Mouse (Mus musculus) heart, adult 9 months (tissue): ENCODE measurements around the gene Ndufaf3.

Experiments used
- DNase-seq, 2 experiments: peaks; one replicate each; pipeline ENCODE4 v3.0.0; 2022; ENCODE audit warnings: low spot score in 2 of 2

The Ndufaf3 gene

DNA sequence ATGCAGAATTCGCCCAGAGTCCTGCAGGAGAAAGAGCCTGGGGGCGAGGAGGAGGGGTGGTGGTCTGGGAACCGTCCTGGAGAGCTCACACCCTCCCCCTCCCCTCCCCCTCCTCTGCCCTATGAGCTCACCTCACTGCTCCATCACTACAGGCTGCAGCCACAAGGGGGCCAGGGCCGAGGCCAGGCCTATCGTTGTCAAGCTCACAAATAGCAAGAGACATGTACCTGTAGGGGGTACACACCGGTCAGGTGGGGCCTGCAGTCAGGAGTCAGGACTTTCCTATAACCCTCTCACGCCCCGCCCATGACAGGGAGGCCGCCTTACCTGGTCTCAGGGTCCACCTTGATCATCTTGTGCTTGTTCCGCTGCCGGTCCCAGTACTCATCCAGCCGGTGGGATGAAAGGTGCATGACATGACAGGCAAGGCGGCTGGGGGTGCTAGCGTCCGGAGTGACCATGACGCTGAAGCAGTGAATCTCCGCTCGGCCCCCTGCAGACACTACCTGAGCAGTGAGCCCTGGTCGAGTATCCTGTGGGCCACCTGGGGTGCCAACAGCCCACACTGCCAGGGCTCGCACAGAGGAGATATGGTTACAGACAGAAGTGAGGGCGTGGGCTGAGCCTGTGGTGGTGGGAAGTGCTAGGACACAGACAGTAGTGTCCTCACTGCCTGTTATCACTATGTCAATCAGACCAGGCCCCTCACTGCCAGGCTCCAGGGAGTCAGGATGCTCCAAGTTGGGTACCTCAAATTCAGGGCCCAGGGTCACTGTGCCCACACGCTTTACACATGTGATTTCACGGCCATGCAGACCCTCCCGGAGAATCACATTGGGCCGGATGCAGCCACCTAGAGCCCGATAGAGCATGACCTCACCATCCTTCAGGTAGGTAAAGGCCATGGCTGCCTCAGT lies 6.8 kb upstream of the Ndufaf3 start:
- DNase-seq: no peak

DNA sequence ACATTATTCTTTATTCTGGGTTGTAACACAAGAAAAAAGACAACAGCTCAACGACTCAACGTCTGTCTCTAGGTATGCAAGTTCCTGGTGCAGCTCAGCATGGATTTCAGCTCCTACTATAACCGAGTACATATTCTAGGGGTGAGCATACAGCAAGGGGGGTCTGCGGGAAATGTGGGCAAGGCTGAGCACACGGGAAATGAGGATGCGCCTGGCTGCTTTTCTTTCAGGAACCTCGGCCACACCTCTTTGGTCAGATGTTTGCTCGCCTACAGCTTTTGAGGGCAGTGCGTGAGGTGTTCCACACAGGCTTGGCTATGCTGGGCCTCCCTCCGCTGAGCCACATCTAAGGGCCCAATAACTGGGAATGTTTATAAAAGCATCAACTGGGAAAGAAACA lies 5.1 kb upstream of the Ndufaf3 start:
- no peak for DNase-seq

DNA sequence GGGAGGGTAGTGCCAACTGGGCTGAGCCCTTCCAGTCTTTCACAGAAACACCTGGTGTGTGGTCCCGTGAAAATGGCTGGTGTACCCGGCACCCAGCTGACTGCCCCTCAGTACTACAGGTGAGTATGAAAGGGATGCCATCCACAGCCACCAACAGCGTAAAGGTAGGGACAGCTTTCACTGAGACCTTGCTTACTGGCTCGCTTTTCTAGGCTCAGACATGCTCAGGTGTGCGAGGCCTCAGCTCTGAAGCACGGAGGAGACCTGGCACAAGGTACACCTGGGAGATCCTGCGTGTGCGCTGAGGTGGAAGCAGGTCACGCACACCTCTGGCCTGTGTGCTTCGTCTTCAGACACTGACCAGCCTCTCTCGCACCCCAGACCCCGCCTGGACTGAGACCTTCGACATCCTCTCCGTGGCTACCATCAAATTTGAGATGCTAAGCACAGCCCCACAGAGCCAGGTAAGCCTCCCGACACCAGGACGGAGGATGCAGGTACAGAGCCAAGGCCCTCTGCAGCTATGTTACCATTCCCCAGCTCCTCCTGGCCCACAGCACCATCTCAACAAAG lies 4.3 kb upstream of the Ndufaf3 start:
- DNase-seq: no peak

DNA sequence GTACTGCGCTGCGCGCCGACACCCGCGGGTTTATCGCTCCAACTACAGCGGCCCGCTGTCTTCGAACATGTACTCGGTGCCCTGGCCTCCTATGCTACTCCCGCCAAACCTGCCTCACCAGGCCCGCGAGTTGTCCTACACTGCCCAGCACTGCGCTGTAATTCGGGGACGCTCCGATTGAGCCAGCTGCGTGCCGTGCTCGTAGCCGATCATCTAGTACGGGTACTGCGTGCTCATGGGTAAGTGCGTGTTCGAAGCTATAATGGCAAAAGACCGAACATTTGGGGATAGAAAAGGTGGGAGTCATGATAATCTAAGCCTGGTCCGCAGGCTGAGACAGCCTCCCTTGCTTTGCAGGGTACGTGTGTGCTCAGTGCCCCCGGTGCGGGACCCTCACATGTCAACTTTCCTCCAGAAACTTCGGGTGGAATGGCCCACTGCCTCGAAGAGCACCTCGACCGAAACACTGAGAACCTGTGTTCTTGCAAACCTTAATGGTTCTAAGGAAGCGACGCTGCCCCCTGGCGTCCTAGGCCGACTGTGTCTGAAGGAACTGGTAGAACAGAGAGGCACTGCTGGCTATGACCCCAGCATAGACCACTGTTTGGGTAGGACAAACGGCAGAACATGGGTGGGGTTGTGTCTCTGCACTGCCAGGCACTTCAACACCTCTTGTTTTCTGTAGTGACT lies 3.1 kb upstream of the Ndufaf3 start:
- DNase-seq: peak in 1 of 2 experiments; percentile 67

DNA sequence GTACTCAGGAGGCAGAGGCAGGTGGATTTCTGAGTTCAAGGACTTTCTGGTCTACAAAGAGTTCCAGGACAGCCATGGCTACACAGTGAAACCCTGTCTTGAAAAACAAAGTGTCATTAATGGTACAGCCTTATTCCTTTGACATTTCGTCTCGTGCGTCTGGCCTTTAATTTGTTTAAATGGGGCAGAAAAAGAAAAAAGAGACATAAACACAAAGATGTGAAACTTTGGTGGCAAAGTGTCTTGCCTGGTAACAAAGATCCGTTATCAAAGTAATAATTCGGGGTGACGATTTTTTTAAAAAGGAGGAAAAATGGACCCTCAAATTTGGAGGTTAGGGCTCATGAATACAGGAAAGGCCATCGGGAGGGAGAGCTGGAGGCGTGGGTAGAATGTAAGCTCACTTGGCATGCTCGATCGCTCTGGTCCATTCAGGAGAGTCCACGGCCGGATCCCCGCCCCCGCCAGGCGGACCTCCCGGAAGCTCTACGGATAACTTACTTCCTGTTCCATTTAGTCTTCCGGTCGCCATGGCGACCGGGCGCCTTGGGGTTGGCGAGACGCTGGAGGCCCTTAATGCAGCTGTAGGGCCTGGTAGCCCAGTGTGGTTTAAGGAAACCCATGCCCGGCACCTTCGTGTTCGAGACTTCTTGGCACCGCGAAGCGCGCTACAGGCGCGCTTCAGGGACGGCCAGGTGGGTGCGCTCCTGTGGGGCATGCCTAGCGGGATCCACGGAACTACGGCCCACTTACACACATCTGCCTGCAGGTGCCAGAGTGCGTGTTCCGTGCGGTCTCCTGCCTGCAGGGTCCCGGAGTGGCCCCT lies 2.4 kb upstream of the Ndufaf3 start, which contains the start of gene Dalrd3:
Gene Dalrd3 (plus strand): TSS at position 506 of the 826 bp plus-strand sequence.
- peak; percentile 89 to 91 for DNase-seq

DNA sequence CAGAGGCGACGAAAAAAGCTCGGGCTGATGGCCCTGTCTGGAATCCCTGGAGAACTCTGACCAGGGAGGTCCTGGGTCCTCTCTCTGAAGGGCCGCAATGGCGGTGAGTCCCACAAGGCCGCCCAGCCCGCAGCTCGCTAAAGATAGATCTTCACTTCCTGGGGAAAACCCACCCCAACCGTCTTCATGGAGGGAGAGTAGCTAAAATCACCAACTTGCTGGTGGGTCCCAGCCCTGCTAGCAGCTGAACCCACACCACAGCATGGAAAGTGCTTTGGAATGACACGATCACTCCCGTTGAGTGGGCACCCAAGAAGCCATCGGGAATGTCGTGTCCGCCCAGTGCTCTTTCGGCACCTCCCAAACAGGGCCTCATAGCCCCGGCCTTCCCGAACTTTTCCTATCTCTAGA lies 1.3 kb upstream of the Ndufaf3 start:
- no peak for DNase-seq

DNA sequence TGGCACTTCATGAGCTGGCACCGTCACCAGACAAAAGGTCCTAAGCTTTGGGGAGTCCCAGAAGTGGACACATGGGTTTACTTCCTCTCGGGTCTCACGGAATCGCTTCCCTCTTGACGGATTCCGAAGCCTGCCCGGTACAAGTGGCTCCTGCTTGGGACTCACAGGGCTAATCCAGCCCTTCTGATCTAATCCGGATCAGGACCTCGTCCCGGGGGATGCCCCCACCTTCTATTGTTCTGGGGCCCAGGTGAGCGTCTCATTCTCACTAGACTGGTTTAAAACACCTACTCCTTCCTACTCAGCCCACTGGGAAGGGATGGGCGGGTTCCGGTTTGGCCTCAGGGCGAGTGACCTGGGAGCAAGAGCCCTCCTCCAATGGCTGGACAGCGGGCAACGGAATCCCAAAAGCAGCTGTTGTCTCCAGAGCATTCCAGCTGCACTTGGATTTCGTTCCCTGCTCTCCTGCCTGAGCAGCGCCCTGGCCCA lies 741 bp upstream of the Ndufaf3 start:
- DNase-seq: peak in 1 of 2 experiments; percentile 66

DNA sequence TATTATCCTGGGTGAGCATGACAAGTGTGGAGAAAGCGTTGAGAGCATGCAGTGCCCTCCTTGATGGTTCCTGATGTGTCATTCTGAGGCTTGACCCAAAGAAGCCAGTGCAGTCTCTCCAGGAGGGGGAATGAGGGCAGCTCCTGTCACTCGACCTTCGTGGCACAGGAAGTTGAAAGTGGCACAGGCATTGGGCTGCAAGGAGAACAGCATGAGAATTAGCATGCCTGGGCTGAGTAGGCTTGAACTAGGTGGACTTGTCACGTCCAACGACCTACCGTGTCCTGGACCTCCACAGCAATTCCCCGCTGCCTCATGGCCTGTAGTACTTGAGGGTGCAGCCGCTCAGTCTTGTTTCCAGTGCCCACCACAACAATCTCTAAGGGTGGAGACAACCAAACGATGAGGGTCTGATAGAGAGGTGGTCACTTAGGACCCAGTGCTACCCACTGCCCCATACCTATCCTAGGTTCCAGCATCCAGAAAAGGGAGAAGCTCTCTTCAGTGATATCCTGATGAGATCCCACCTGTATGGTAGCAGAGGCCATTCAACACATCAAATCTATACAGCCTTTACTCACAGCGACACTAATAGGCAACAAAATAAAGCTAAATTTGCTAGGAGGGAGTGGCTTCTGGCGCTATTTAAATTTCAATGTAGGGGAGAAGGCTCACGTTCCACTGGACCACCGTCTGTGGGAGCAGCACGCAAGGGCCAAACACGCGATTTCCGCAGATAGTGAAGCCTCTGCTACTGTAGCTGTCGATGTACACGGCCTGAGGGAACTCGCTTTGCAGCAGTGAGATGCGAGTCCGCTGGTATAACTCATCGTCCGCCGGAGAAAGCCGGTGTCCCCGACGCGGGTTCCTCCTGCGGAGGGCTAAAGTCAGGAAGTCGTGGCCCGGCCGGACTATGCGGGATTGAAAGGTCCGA lies 1.1 kb downstream of the Ndufaf3 start:
- no peak for DNase-seq

DNA sequence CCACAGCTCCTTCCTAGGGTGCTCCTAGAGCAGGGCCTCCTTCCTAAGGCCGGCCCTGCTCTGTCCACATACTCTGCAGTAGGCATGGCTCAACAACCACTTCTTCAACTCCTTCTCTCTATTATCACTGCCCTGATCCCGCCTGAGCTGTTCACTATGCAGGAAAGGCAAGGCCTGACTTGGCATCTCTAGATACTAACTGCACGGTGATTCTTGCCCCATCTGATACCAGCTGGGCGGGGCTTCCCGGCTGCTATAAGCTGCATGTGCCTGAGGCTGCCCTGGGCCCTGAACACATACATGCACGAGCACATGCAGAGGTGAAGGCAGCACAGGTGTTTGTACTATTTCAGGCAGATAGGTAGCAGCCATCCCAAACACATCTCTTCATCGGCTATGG lies 3.1 kb downstream of the Ndufaf3 start:
- DNase-seq: no peak

DNA sequence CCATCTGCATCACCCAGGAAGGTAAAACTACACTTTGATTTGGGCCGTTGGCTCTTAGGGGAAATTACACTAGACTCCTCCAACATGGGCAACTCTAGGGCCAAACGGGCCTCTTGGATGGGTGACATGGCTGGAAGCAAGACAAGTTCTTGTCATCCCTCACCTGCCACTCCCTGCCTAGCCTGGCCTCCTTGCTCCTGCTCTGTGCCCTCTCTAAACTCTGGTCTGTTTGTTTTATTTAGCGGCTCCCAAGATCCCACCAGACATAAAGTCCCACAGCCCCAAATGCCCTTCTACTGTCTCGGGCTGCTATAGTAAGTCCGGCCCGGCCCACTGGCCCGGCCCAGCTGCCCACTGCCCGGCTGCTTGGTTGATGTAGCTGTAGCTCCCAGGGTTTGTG lies 3.6 kb downstream of the Ndufaf3 start:
- no peak for DNase-seq

DNA sequence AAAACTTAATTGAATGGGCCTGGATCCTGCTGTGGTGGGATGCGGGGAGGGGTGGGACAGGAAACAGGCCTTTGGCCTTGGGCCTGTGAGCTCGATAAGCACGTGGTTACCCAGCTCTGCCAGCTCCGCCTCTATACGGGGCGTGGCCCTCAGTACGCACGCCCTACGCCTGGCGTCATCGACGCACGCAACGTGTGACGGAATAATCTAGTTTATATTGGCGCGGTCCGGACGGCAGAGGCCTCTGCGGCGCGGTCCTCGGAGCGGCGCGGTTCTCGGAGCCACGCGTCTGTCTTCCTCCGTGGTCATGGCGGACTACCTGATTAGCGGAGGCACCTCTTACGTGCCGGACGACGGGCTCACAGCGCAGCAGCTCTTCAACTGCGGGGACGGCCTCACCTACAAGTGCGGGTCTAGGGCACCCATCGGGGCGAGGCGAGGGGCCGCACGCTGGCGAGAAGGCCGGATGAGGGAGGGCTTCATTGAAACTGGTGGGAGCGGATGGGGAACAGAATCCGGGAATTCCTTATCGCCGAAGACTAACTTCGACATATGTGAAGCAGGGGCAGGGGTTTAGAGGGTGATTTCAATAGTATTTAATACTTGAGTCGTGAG lies 6.9 kb downstream of the Ndufaf3 start, which contains the start of gene Impdh2:
Gene Impdh2 (plus strand): TSS at position 60 of the 615 bp plus-strand sequence.
- DNase-seq: peak; percentile 97

DNA sequence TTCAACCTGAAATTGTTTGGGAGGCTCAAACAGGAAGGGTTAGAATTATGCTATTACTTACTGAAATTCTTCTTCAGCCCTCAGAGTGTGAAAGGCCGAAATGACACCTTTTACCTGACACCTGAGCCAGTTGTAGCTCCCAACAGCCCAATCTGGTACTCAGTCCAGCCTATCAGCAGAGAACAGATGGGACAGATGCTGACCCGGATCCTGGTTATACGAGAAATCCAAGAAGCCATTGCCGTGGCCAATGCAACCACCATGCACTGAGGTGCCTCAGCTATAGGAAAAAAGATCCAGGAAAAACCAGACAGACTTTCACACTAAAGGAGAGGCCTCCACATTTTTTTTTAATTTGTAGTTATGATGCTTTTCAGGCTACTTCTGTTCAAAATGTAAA lies 8.1 kb downstream of the Ndufaf3 start:
- DNase-seq: no peak

DNA sequence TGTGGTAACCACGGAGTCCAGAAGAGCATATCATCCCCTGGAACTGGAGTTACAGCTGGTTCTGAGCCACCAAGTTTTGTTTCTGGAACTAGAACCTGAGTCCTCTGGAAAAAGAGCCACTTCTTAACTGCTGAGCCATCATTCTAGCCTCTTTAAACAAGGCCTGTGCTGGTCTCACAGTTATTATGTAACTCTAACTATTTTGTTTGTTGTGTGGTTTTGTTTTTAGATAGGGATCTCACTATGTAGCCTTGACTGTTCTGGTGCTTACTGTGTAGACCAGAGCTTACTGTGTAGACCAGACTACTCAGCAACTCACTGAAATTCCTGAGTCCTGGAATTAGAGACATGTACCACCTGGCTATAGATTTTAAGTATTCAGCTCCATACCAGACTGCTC lies 20.4 kb downstream of the Ndufaf3 start:
- no peak for DNase-seq

DNA sequence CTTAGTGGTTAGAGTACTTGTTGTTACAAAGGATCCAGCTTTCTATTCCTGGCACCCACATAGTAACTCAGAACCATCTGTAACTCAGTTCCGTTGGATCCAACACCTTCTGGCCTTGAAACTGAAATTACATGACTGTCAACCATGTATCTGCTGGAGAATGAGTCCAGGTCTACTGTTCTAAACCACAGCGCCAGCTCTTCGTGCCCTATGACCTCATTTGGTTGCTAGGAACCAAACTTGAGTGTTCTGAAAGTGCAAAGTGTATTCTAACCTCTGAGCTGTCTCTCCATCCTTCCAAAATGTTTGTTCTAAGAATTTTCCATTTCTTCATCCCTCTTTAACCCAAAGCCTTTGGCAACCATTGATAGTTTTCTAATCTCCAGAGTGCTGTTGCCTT lies 21.2 kb downstream of the Ndufaf3 start:
- no peak for DNase-seq

DNA sequence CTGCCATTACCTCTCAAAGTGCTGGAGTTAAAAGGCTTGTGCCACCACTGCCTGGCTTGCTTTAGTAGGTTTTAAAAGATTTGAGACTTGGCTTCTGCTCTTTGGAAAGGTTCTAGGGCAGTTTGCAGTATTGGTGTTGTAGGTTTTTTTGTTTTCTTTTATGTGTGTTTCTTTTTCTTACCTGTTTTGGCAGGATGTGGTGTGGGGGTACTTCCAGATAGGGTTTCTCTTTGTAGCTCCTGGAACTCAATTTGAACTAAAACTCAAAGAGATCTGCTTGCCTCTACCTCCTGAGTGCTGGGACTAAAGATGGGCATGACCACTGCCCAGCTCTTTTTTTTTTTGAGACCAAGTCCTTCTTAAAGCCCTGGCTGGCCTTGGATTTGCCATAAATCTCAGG lies 26.4 kb downstream of the Ndufaf3 start:
- no peak for DNase-seq

DNA sequence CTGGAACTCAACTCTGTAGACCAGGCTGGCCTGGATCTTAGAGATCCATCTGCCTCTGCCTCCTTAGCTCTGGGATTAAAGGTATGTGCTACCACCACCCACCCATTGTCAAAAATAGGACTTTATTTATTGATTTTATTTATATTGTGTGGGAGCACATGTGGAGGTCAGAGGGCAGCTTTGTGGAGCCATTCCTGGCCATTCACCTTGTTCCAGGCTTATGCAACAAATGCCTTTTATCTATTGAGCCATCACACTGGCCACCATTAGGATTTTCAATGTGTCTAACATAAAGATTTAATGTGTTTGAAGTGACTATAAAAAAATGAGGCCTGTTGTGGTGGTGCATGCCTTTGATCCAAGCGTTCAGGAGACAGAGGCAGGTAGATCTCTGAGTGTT lies 35.7 kb downstream of the Ndufaf3 start:
- DNase-seq: no peak

DNA sequence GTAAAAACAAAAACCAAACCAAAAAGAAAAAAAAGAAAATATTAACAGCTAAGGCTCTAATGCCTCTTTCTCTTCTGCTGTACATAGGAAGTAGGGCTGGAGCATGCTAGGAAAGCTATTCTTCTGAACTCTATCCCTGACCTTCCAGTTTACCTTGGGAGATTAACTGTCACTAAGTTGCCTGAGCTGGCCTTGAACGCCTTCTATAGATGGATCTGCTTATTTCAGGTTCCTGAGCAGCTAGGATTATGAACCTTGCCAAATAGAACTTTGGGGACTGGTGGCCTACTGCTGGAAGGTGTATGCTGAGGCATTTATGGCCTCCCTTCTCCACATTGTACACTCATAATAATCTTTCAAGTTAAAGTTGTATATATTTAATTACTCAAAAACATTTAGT lies 36.3 kb downstream of the Ndufaf3 start:
- DNase-seq: no peak

DNA sequence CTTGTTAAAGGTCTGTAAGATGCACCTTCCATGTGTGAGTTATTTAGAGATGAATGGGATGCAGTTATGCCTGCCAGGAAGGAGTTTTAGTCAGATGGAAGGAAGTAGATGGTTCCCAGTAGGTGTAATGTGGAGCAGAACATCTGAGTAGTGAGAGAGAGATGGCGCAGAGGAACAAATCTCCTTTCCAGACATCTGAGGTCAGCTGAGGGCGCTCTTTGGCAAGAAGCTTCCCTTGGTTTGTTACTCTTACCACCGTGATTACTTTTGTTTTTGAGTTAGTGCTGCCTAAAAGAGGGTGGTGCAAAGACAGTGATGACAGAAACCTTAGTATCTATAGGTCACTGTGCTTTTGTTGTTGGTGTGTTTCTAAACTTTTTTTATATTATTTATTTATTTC lies 41.8 kb downstream of the Ndufaf3 start:
- DNase-seq: no peak

DNA sequence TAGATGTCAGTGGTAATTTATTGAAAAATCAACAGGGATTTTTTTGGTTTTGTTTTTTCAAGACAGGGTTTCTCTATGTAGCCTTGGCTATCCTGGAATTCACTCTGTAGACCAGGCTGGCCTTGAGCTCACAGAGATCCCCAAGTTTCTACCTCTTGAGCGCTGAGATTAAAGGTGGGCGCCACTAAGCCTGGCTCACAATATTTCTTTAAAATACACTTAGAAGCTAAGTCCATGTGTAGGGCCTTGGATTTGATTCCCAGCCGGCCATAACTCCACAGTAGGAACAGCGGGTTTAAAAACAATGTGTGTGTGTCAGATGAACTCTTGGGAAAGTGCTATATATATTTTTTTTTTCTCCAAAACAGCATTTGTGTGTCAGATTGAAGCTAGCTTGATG lies 43.9 kb downstream of the Ndufaf3 start:
- no peak for DNase-seq

DNA sequence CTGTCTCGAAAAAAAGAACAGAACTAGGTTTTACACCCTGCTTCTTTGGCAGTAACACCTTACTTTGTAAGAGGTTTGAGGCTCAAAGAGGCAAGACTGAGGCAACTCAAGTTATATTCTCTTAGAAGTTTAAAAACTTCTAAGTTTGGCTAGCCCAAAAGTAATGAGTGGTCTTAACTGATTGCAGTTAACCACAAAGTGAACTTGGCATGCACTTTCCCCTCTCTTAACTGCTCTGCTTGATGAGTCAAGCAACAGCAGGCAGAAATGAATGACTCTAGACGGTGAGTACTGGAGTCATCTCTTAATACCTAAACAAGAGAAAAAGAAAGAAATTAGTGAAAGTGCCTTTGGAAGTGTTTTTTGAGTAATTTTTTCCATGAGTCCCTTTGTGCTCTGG lies 45.6 kb downstream of the Ndufaf3 start:
- DNase-seq: no peak
